Mouse (Mus musculus): ENCODE measurements around the gene Klhl33.
A peak's percentile ranks its signal among the peaks of the same experiment; 100 is the strongest.
"Not testable (repeated sequence)": the region's sequence is repeated elsewhere in the genome, so short reads cannot be mapped to it uniquely, and the experiment has no call there.

The Klhl33 gene

DNA sequence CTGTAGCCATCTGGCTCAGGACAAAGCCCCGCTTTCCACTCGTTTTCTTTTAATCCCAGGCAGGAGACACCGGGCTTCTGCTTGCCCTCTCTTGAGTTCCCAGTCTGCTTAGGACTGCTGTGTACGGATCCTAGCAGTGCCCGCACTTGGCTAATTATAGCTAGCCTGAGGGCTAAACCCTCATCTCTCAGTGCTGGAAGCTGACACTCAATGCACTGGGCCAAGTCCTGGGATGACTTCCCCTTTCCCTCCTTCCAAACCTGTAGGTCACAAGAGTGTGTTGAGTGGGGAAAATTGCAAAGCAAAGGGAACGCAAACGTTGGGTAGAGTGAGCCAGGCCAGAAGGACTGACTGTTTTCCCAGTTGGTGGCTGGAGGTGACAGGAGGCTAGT lies at the start of gene Klhl33:
Gene Klhl33 (minus strand): TSS at position 134 of the 392 bp plus-strand sequence.
- peak; percentile 44 for DNase-seq

DNA sequence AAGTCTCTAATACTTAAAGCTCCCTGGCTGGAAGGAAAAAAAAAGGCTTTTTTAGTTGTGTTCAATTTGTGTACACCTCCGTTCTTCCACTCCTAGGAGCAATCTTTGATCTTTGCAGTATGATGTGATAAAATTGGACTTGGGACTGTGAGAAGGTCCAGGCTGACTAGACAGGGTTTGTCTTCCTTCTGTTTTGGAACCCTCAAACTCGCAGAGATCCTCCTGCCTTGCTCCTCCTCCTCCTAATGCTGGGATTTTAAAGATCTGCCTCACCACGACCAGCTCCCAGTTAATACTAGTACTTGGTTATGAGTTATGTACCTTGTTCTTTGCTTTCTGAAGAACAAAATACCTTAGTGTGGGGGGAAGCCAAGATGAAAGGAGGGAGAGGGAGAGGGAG lies 48.2 kb upstream of the Klhl33 start:
- DNase-seq: not testable (repeated sequence)

DNA sequence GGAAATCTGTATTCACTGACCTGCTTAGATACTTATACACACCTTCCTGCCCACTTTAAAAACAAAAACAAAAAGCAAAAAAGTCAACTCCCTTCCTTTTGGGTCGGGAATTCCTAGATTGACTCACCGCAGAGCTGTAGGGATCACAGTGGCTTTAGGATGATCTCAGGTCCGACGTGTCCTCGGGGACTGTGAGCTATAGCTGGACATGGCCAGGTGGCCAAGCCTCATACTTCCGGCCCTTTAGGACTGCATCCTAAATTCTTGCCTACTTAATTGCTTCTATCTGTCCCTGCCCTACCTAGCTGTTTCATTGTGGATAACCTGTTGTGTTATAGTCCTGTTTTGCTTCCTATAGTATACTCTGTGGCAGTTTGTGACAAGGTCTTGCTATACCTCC lies 47.8 kb upstream of the Klhl33 start:
- not testable (repeated sequence) for DNase-seq

DNA sequence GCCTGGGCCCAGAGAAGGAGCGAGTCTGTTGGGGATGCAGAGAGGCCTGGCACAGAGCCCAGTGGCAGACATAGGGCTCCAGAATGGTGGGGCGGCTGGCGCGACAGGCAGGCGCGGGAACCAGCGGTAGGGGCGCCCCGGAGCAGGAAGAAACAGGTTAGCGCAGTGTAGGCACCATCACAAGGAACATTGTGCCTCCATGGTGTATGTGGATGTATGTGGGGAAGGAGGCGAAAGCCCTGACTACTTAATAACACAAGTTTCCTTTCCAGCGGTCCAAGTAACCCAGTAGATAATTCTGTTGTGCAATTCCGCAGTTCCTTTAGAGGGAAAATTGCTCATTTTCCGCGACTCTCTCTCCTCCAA lies 47.3 kb upstream of the Klhl33 start:
- DNase-seq: not testable (repeated sequence)

DNA sequence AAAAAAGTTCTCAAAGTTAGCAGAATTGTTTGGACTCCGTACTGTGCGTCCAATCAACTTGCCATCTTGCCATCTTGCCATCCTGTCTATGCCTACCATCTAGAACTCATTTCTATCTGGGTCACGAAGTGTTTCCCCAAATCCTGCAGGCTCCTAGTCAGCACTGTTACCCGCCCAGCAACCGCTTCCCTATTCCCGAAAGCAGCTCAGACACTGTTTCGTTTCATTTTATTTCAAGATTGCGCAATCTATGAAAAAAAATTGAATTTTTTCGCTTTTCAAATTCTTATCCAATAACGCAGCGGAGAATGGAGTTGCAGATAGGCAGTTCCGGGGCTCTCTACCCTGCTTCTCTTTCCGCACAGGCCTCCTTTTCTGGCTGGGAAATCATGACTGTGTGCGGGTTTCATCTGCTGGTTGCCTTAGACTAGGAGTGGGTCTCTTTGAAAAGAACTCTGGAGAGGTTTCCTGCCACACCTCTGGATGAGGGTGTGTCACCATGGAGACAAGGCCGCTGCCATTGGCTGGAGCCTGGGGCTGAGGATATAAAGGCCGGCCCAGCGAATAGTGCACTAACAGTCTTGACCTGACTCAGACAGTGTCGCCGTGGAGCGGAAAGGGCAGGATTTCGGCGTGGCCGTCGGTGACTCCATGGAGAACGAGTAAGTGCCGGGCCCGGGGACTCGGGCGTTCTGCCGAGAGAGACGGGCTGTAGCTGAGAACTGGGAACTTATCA lies 46.8 kb upstream of the Klhl33 start, which contains the start of gene Gm49342:
Gene Gm49342 (plus strand): TSS at position 586 of the 736 bp plus-strand sequence.
- DNase-seq: peak; percentile 96

DNA sequence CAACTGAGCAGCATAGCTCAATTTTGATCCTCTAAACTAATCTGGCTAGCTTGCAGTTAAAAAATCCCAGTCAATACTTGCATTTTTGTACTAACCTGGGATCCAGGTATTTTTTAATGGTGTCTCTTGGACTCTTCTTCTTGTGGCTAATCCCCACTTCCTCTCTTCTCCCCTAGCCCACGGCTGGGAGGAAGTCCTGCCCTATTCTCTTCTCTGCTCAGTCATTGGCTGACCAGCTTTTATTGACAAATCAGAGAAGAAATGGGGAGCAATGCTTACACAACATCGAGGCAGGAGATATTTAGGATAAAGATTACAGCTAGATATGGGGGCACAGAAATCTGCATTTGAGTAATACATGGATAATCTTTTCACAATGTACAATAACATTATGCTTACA lies 41.6 kb upstream of the Klhl33 start:
- no peak for DNase-seq

DNA sequence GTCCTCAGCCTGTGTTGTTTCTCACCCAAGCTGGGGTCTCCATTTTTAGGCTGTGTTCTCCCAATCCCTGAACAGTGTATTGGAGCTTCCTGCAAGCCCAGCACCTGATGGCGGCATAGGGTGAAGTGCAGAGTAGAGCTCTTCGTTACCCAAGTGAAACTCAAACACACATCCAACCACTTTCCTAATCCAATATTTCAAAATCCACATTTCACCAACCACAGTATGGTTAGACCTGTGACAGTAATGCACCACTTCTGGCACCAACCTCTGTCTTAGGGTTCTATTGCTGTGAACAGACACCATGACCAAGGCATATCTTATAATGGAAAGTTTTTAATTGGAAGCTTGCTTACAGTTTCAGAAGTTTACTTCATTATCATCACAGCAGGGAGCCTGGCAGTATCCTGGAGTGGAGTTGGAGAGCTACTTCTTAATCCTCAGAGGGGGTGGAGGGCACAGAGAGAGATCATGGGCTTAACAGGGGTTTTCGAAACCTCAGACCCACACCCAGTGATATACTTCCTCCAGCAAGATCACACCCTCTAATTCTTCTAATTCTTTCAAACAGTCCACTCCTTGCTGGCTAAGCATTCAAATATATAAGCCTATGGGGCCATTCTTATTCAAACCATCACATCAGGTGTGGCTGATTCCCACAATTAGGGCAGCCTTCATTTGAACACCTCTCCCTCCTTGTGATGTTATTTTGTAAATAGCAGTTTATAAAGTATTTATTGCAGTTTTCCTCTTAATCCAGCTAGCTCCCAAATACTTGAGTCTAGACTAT lies 41.0 kb upstream of the Klhl33 start:
- DNase-seq: no peak

DNA sequence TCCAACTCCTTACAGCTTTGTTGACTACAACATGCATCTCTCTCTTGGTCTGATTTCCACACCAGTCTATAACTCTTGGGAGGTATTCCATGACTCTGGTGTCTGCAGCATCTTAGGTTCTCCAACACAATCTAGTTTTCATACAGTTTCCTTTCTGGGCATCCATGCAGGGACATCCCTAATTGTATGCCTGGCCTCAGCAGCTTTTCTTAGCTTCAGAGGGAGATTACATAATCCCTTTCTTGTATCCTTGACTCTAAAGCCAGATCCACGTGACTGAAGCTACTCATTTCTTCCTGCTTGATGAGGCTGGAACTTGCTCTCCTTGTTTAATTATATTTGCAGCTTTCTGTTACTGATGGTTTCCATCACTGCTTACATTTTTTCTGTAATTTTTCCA lies 39.3 kb upstream of the Klhl33 start:
- DNase-seq: no peak

DNA sequence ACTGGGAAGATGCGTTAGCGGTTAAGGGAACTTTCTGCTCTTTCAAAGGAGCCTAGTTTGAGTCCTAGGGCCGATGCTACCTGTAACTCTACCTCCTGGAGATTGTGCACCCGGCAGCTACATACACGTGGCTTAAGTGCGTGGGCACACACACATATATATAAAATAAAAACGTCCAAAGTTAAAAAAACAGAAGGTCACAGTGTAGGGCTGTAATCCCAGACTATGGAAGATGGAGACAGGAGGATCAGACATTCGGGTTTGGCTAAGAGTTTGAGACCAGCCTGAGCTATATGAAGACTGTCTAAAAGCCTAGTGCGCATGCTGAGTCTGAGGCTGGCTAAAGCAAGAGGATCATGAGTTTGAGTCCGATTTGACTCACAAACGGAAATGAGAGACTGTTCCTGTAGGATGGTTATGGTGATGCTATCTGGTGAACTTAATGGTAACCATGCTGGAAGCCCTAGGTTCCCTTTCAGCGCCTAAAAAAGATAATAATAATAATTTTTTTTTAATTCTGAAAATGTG lies 34.2 kb upstream of the Klhl33 start:
- DNase-seq: no peak

DNA sequence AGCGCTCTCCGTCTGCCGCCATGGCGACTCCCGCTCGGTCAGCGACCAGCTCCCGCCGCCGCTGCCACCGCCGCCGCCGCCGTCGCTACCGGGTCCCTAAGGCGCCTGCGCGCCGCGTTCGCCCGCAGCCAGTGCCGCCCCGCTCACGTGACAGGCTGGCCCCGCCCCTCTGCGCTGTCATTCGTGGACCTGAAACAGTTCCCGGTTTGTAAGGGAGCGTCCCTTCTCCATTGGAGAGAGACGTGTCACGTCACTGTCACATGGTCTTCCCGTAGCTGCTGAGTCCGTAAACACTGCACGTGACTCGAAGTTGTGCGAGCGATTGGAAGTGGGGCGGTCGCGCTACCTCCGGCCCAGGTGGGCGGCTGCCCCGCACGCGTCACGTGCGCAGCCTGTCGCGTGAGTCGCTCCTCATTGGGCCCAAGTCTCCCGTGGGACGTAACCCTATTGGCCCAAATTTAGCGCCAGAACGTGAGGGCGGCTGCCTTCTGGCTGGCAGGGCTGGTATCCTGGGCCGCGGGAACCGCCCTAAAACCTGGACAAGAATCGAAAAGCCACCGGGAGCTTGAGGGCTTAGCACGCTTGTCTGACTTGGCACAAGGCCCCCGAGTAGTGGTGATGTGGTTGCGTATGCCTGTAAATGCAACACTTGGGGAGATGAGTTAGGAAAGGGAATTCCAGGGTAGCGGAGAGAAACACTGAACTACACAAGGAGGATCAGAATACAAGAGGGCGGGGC lies 33.6 kb upstream of the Klhl33 start, which contains the start of the genes Pip4p1 and Pnp:
Gene Pip4p1 (minus strand): TSS at position 103 of the 739 bp plus-strand sequence.
Gene Pnp (plus strand): TSS at position 329 of the 739 bp plus-strand sequence.
- peak; percentile 100 for DNase-seq

DNA sequence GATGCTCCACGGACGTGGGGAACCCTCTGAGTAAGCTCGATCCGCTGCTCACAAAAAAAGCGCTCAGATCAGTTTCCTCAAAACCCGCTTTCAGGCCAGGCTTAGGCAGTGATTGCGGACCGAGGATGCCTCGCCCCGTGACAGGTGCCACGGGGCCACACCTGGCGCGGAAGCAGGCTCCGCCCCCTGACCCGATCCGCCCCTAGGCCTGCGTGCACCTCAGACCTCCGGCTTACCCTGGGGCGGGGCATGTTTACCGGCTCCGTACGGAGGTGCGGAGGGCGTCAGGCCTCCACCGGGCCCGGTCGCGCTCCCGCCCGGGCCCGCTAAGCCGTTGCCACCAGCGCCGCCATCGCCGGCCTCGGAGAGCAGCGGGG lies 33.1 kb upstream of the Klhl33 start:
- DNase-seq: no peak

DNA sequence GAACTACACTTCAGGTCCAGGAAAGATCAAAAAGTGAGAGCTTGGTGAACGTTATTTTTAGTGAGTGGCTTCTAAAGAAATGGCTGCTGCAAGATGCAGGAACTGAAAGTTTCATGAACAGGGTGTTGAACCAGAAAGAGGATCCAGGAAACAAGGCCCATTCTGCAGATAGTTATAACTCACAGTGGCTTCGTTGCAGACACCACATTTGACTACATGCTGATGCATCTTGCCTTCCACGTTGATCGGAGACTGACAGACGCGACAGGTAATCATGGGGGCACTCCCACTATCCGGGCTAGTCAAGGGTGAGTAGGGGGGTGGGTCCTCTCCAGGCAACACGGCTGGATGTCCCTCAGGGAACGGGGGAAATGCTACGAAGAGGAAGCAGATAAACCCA lies 32.6 kb upstream of the Klhl33 start:
- DNase-seq: no peak

DNA sequence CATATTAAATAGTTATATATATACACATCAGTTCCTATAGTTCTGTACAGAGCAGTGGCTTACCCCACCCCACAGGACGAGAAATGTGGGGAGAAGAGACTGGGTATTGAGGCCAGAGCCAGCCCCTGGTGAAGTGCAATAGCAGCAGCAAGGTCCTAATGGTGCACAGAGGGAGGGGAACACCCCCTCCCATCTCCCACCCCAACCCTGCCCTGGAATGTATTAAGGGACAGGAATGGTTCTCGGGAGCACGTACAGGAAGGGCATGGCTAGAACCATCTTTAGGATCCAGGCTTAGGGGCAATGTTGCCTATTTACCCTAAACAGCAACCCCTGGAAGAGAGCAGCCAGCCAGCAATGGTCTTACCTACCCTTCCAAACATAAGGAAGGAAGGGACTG lies 30.1 kb upstream of the Klhl33 start:
- DNase-seq: no peak

DNA sequence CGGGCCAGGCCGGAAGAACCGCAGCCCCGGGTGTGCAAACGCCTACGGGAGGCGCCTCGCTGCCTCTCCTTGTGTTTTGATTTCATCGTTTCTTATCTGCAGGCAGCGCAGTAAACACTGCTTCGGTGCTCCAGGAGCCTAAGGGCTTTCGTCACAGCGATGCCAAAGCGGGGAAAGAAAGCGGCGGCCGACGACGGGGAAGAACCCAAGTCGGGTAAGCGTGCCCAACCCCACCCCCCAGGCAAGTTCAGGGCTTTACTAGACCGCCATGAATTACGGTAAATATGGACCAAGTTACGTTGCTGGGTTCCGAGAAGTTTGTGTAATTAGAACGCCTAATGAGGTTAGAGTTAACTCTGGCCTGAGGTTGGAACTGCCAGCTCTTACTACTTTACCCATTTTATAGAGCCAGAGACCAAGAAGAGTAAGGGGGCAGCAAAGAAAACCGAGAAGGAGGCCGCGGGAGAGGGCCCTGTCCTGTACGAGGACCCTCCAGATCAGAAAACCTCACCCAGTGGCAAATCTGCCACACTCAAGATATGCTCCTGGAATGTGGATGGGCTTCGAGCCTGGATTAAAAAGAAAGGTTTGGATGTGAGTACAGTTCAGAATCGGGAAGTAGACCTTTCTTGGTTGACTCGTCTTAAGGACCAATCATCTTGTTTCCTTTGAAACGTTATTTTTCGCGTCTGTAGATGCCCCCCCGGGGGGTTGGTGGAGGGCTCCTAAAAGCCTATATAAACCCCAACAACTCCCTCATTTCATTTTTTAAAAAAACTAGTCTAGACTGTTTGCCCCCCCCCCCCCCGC lies 28.0 kb upstream of the Klhl33 start:
- no peak for DNase-seq

DNA sequence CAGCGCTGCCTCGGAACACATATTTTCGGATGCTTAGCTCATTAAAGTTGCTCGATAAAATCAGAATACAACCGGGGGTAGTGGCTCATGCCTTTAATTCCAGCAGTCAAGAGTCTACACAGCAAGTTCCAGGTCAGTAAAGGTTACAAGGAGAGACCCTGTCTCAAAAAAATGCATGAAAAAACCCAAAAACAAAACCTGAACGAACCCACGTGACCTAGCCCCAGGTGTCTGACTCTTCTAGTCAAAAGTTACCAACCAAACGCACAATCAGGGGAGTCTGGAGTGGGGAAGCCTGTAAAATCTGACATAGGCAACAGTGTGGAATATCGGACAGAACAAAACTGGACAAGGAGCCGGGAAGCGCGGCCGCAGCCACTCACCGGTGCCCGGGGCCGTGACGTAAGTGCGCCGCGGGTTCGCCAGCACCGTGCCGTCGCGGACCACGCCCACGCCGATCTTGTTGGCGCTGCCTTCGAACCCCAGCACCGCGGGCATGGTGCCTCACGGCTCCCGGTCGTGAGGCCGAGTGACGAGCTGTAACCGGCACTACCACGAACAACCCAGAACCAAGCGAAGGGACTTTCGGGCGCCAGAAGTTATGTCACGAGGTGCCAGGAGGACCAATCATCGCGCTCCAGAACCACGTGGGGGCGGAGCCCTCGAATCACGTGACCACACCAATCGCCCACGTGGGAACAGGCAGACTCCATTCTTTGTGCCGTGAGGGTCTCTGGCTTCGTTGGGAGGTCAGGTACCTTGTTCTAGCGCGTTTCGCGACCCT lies 27.2 kb upstream of the Klhl33 start, which contains the start of the genes Osgep and Apex1:
Gene Osgep (minus strand): TSS at position 613 of the 784 bp plus-strand sequence.
Gene Apex1 (plus strand): TSS at position 688 of the 784 bp plus-strand sequence.
- peak; percentile 98 for DNase-seq

DNA sequence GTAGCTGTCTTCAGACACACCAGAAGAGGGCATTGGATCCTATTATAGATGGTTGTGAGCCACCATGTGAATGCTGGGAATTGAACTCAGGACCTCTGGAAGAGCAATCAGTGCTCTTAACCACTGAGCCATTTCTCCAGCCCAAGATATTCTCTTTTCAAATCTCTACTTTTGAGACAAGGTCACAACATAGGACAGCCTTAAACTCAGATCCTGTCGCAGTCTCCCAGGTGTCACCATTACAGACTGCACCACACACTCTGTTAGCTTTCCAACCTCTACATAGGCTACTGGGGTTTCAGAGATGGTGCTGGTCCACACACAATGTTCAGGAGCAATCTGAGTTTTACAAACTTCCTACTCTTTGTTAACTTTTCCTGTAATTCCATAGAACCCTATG lies 26.1 kb upstream of the Klhl33 start:
- DNase-seq: not testable (repeated sequence)

DNA sequence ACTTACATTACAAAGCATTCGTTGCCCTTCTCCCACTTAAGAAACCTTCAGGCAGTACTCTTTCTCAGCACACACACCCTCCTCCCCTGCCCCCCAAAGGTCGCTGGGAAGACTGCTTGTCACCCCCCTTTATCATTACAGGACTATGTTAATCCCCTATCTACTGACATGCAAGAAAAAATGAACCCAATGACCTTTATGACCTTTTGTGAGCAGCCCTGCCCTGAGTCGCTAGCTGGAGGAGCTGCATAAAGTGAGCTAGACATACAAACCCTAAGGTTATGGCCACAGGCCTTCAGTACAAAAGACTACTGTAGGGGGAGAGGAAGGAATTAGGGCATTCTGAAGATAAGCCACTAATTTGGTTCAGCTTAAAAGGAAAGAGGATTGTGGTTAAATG lies 14.0 kb upstream of the Klhl33 start:
- peak; percentile 34 for DNase-seq

DNA sequence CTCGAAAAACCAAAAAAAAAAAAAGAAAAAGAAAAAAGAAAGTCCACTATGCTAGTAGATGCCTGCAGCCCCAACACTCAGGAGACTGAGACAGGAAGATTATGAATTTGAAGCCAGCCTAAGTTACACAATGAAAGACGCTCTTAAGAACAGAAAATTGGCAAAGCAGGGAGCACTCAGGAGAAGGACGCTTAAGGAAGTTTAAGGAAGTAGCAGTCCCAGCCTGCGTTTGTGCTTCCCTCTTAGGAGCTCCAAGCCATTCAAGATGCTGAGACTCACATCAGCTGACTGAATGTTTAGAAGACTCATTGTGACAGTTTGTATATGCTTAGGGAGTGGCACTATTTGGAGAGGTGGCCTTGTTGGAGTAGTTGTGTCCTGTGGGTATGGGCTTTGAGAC lies 10.8 kb upstream of the Klhl33 start:
- no peak for DNase-seq

DNA sequence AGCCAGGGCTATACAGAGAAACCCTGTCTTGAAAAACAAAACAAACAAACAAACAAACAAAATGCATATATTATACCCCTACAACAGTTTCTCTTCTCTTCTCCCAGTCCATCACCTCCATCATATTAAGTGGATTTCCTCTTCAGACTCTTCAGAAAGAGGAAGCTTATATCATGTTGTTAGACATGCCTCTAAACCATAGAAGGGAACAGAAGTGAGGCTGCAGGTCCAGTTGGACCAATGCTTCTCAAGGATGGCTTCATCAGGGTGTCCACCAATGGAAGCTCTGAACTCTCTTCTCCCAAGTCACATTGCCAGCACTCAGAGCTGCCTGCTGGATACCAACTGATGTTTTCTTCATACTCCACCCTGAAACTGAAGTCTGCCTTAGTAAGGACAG lies 8.0 kb upstream of the Klhl33 start:
- DNase-seq: not testable (repeated sequence)

DNA sequence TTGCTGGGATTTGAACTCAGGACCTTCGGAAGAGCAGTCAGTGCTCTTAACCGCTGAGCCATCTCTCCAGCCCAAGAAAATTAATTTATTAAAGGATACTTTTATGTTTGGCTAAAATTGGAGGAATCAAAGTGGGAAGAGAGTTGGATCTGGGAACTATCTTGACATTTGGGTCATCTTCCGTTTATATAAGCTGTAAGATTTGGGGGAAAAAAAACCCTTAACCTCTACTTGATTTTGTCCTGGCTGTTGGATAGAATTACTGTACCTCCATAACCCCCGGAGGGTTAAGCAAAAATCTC lies 7.5 kb upstream of the Klhl33 start:
- DNase-seq: no peak
